Mouse (Mus musculus) common myeloid progenitor, adult 5-6 weeks (primary cell): ENCODE results near the gene Qtrt2. TPM values are rescaled to one million over a fixed set of nuclear protein-coding genes. Genes with fewer than 3 reads are reported as not detected.

Source experiments
- ATAC-seq: replicated peaks from 2 replicates; pipeline ENCODE4 v1.8.0; 2016; ENCODE audit warnings: low read depth, mild to moderate bottlenecking, moderate TSS enrichment, inconsistent platforms; ENCODE audit not compliant: poor library complexity, severe bottlenecking
- total RNA-seq: library from RNA; stranded (forward); fragments of 200-1000, 187-1606 nt; gene quantifications from 2 replicates; pipeline ENCODE4 v1.2.3, GENCODE M21; 2017

Gene Qtrt2
- total RNA-seq, result 47.0 and 61.5 TPM in 2 replicates

DNA sequence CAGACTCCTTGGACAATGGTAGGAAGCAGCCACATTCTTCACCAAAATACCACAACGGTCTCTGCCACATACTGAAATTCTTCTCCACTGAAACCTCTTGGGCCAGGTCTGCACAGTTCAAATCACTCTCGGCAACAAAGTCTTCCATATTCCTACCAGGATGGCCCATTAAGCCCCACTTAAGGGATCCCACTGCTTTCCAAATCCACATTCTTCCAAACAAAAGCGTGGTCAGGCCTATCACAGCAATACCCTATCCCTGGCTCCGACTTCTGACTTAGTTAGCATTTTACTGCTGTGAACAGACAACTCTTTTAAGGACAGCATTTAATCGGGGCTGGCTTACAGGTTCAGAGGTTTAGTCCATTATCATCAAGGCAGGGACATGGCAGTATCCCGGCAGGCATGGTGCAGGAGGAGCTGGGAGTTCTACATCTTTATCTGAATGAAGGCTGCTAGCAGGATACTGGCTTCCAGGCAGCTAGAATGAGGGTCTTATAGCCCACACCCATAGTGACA, at the start of gene Qtrt2:
TSS of gene Qtrt2 (minus strand) at position 469 of the 519 bp plus-strand sequence.
- ATAC-seq, result no peak

DNA sequence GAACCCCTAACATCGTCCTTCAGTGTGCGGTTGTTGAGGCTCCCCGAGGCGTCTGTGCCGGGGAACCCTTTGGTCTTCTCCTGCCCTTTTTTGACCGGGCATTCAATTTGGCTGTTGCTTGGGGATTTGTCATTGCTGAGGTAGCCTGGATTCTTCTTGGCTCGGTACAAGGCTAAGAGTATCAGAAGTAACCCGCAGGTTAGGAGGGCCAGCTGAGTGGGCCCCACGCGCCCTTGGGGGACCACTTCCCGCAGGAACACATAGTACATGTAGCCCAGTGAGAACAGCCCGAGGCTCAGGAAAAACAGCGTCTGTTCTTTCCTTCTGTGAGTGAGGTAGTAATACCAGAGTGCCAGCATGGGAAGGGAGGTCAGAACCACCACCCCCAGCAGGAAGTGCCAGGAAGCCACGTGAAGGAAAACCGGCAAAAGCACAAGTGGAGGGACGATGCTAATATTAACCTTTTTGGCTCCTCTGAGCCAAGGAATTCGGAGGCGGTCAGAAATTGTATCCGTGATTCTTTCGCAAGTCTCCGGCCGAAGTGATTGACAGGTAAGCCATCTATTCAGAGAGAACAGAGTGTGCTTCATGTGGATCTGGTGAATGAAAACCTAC, 47.1 kb upstream of the Qtrt2 start:
- ATAC-seq, result no peak

- no peak for ATAC-seq
Measured at GRCm38 (mm10) chr16:43973147-43973546, 46.5 kb upstream of the Qtrt2 start.

- no peak for ATAC-seq
Measured at GRCm38 (mm10) chr16:43972391-43972790, 45.8 kb upstream of the Qtrt2 start.

DNA sequence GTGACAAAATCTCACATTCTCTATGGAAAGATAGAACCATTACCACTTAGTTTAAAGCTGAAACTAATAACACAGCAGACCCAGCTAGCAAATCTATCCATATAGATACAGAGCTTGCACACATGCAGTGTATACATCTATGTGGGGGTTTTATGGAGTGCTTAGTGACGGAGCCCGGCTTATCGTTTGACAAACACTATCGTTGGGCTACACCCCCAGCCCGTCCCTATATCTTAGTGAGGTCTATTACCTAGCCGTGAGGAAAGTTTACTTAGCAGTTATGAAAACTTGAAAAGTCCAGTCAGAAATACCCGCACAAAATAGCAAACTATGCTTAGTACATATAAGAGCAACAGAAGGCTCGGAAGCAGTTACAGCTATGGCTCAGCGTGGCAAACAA, 45.1 kb upstream of the Qtrt2 start:
- no peak for ATAC-seq

- ATAC-seq, result no peak
Measured at GRCm38 (mm10) chr16:43971189-43971588, 44.6 kb upstream of the Qtrt2 start.

DNA sequence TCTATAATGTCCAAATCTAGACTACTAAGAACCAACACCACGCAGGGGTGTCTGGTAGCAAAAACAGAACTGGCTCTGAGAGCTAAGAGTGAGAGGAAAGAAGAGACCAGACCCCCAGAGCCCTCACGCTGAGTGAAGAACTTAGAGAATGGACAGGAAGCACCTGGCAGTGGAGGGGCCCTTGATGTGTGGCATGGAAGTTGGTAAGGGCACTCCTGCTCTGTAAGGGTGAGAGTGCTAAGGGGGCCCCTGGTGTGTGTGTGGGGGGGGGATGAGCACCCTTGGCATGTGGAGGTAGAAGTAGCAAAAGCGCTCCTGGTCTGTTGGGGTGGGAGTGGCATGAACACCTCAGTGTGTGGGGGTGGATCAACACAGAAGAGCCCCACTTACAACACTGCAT, 43.8 kb upstream of the Qtrt2 start:
- ATAC-seq, result peak; percentile 53

- peak; percentile 33 for ATAC-seq
Measured at GRCm38 (mm10) chr16:43965781-43966389, 39.3 kb upstream of the Qtrt2 start.

DNA sequence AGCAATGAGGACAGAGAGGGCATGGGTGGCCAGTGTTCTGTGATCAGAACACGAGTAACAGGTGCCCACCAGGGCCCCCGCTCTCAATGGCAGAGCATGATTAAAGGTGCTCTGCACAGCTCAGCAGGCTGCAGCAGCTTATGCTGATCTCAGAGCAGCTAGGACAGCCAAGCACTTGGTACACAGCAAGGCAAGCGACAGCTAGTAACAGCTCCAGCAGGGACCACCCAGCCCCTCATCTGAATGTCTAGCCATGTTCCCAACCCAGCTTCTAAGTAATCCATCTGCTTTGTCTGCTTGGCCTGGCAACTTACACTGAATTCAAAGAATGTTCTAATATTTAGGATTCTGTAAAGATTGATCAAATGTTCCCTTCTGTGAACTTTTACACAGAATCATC, 37.2 kb upstream of the Qtrt2 start:
- ATAC-seq, result no peak

DNA sequence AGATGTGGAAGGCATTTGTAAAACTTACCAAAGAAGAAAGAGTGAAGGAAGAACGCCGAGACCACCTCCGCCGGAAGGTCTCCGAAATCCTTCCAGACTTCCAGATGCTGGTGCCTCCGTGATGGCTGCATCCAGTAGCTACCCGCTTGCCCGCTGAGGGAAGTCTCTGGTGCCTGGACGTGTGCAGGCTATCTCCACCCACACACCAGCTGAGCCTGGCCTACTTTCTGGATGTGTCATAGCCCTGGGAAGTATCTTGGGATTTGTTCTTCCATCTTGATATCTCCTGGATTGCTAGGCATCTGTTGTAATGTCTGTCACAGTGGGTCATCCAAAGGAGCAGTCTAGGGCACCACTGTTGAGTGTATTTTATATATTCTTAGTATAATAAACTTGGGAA, 36.7 kb upstream of the Qtrt2 start:
- no peak for ATAC-seq

- no peak for ATAC-seq
Measured at GRCm38 (mm10) chr16:43958038-43958437, 31.4 kb upstream of the Qtrt2 start.

DNA sequence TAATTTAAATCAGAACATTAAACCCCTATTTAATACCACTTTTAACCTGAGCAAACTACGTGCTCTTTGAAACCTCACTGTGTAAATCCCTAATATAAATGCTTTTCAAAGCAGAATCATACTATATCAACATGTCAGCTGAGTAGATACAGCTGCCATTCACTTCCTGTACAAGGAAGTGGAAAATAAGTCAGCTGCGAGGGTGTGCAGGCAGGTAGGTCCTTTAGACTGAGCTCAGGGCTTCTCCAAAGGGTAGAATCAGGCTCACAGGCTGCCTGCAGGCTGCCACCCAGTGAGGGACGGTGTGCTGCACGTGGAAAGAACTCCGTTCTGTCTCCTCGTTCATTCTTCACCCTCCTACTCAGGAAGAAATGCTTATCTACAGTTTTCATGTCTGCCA, 28.3 kb upstream of the Qtrt2 start:
- ATAC-seq, result no peak

- ATAC-seq, result peak; percentile 98
Measured at GRCm38 (mm10) chr16:43951591-43951990, 25.0 kb upstream of the Qtrt2 start.

GRCm38 (mm10) chr16:43945869-43946268, 19.3 kb upstream of the Qtrt2 start:
- no peak for ATAC-seq

DNA sequence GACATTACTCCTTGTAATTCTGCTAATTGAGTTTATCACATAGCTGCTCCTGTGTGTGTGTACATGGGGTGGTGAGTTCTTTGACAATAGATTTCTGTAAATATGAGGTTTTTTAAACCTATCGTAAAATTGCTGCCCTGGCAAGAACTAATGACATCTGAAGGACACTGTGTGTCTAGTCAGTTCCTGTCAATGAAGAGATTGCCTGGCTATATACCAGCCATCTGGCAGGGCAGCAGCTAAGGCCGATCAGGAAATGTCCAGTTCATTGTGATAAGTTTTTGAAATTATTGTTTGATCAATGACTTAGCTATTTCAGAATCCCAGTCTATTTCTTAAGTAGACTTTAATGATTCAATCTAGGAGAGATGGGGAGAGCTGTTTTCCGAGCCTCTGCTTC, 18.7 kb upstream of the Qtrt2 start:
- ATAC-seq, result no peak

DNA sequence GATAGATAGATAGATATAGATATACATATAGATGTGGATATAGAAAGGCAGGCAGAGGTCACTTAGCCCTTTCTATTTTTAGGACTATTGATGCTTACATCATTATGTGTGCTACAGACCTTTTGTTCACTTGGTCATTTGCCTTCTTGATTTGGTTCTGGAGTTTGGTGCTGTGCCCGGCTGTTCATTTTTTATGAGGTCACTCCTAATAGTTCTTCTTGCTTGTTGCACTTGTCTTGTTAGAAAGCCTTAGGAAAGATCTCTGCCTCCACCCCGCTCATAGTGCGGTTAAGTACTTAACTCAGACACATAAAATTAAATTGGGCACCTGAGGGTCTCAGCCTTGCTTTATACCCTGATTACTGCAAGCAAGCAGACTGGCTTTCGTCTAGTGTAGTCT, 14.2 kb upstream of the Qtrt2 start:
- ATAC-seq, result no peak

GRCm38 (mm10) chr16:43935892-43936291, 9.3 kb upstream of the Qtrt2 start:
- ATAC-seq, result no peak

DNA sequence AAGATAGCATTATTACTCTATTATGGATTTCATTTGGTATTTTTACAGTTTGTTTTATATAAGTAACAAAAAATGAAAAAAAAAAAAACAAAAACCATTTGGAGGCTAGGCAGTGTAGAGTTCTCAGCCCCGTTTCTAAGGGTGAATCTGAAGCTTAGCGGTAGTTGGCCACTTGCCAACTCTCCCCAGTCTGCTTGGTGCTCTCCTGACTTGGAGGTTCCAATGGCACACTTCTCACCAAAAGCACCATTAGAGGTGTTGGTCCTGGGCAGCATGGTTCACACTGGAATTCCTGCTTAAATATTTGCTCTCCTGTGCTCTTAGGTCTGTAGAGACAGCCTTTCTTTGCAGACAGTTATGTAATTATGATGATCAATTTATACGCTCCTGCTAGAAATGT, 8.8 kb upstream of the Qtrt2 start:
- ATAC-seq, result no peak

GRCm38 (mm10) chr16:43934856-43935255, 8.2 kb upstream of the Qtrt2 start:
- no peak for ATAC-seq

DNA sequence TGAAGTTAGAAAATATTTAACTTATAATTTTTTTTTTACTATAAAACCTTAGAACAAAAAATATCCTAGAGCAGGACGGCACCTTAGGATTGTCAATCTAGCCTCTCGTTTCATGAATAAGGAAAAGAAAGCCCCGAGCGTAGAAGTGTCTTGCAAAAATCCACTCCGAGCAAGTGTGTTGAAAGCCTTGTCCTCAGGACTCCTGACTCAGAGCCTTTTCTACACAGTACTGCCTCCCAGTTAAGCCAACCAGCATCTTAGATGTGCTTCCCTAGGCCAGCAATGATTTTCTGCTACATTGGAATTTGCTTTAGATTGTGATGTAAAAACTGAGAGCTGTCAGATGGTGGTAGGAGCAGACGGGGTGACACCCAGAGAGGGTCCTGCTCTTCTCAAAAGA, 6.4 kb upstream of the Qtrt2 start:
- ATAC-seq, result no peak

DNA sequence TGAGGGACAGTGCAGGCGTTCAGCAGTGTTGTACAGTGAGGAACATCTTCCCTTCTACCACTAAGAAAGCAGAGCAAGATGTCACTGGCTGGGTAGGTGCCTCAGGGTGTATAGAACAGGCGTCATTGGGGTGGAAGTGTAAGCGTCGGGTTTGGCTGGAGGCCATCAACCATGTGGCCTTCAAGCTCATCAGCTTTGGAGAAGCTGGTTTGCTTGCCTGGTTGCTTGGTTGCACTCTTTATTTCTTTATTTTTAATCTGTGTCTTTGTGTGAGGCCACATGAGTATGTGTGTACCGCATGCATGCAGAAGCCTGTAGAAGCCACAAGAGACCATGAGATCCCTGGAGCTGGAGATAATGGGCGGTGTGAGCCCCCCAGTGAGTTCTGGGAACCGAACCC, 5.7 kb upstream of the Qtrt2 start:
- no peak for ATAC-seq

- ATAC-seq, result no peak
Measured at GRCm38 (mm10) chr16:43931502-43931901, 4.9 kb upstream of the Qtrt2 start.
